Mouse (Mus musculus): ENCODE data around the gene Timeless. TPM values are rescaled to one million over a fixed set of nuclear protein-coding genes. Genes with fewer than 3 reads are reported as not detected.
"Not testable (repeated sequence)": the region's sequence is repeated elsewhere in the genome, so short reads cannot be mapped to it uniquely, and the experiment has no call there.

Timeless gene
- polyA plus RNA-seq, 1 experiment = 6.7 TPM

DNA sequence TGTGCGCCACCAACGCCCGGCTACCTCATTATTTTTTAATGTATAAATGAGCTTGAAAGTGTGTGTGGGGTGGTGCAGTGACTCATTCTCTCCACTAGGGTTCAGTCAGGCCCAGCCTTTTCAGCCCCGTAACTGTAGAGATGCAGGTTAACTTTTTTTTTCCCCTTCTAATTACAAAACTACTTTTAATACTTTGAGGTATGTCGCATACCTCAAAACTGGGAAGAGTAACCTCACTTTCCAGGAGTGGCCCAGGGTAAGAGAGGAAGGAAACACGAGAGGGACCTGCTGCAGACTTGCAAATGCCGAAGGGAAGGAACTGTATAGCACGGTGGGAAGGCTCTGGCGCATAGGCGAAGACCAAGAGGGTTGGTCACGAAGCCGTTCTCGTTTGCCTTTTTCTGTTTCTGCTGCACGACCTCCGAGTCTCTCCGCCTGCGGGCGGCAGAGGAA, 19.0 kb upstream of the Timeless start:
- no peak for DNase-seq (ENCODE audit: low spot score)

DNA sequence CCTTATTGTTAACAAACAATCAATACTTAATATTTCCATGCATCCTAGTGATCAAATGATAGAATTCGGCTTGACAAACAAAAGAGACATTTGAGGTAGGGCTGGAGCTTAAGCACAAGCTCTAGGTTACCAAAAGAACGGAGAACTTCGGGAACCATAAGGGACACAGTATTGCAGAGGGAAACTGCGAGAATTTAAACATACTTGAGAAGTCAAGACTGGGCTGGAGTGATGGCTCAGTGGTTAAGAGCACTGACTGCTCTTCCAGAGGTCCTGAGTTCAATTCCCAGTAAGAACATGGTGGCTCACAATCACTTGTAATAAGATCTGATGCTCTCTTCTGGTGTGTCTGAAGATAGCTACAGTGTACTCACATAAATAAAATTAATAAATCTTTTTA, 17.8 kb upstream of the Timeless start:
- not testable (repeated sequence) for DNase-seq (ENCODE audit: low spot score)

DNA sequence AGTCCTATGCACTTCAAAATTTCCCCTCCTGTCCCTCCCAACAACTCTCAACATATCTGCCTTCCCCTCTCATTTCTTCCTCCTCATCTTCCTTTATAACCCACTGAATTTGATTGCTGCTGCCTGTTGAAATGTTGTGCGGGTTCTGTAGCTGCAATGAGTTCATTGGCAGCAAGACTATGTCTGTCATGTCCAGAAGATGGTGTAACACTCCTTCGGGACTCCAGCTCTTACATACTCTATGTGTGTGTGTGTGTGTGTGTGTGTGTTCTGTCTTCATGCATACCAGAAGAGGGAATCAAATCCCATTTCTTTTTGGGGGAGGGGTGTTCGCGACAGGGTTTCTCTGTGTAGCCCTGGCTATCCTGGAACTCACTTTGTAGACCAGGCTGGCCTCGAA, 16.9 kb upstream of the Timeless start:
- no peak for DNase-seq (ENCODE audit: low spot score)

DNA sequence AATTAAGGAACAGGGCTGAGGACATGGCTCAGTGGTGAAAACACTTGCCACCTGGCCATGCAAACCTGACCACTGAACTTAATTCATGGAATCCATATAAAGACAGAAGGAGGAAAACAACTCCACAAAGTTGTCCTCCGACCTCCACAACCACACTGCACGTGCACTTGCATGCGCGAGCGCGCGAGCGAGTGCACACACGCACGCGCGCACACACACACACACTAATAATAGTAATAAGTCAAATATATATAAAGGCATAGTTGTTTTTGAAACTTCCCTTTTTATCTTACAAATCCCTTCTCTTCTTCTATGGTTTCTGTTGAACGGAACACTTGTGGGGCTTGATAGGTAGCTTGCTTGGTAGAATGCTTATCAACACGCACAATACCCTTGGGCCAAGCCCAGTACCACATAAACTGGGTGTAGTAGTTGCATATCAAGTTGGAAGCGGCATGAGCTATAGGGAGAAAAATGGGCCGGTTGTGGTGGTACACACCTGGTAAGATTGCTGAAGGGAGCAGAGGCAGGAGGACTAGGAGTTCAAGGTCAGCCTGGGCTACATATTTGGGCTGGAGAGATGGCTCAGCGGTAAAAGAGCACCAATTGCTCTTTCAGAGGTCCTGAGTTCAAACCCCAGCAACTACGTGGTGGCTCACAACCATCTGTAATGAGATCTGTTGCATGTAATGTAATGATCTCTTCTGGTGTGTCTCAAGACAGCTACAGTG, 13.3 kb upstream of the Timeless start:
- no peak for DNase-seq (ENCODE audit: low spot score)

DNA sequence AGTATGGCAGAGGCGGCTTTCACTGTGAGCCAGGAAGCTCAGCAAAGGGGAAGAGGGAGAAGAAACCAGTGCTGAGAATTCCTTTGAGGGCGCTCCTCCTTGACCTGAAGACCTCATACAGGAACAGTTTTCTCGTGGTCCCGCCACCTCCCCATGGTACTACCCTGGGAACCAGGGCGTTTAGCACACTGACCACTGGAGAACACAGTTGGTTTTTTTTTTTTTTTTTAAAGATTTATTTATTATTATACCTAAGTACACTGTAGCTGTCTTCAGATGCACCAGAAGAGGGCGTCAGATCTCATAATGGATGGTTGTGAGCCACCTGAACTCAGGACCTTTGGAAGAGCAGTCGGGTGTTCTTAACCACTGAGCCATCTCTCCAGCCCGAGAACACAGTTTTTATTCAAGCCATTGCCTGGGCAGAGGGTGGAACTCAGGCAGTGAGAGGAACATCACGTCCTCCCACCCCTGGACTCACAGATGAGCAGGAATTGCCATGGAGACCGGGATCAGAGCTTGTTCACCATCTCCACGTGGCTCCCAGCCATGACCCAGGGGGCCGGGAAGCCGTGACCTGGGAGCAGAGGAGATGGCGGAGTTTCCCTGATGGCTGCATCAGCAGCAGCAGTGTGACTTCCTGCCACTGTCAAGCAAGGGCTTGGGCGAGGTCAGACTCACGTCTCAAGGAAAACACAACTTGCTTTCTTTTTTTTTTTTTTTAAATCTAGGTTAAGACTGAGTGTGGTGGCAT, 10.2 kb upstream of the Timeless start:
- no peak for DNase-seq (ENCODE audit: low spot score)

DNA sequence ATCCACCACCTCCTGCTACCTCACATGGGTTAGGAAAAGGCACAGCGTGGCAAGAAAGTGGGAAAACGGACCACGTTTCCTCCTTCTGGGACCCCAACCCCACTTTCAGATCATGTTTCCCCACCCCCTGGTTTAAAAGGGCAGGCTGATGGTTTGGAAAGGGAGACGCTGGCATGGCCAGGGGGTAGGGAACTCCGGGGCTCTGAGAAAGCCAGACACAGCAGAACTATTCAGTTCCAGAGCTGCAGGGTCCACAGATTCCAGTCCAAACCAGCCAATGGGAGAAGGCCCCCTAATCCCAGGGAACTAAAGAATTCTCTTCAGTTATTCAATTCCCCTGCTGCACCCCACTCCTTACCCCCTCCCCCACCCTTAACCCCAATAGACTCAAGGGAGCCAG, 6.8 kb upstream of the Timeless start:
- no peak for DNase-seq (ENCODE audit: low spot score)

DNA sequence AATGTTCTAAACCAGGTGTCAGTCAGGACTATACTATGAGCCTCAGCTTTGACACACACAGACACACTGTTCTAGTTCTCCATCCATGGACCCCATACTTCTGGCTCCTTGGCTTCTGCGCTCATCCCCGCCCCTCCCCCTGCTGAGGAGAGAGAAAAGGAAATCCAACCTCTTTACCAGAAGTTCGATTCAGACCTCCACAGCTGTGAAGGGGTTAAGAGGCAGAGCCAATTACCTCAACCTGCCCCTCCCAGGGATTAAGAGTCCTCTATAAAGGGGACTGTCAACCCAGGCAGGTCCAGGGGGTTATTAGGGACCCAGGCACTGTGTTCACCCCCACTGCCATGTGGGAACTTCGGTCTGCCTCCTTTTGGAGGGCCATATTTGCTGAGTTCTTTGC, 6.3 kb upstream of the Timeless start, which contains the start of gene Mip:
Gene Mip, plus strand, starts transcription at position 301 of the 400 bp plus-strand sequence.
- DNase-seq (ENCODE audit: low spot score) = no peak

DNA sequence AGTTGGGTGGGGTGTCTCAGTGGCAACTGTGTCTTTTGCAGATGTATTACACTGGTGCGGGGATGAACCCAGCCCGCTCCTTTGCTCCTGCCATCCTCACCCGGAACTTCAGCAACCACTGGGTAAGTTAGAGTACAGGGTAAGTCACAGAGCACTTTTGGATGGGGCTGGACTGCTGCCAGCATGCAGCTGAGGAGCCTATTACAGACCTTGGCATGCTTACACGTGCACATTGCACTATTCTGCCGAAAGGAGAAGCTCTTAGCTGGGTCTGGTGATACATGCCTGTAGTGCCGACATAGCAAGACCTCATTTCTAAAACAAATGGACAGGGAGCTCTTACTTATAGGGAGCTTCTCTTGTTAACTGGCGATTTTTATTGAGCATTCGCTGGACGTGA, 4.3 kb upstream of the Timeless start:
- no peak for DNase-seq (ENCODE audit: low spot score)

DNA sequence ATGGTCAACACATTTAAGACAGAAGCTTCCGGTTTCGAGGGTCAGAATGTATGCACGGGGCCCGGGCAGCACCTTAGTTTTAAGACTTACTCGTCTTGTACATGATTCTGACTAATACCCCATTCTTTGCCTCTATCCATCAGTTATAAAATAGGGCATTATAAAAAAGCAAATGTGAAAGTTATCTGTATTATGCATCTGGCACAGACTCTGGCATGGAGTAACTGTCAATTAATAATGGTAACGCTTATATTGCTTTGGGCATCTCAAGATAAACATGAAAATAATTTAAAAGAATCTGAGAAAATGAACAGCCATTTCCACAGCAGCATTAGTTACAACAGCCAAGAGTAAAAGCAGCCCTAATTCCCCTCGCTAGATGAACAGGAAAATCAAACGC, 3.9 kb upstream of the Timeless start:
- DNase-seq (ENCODE audit: low spot score) = no peak

DNA sequence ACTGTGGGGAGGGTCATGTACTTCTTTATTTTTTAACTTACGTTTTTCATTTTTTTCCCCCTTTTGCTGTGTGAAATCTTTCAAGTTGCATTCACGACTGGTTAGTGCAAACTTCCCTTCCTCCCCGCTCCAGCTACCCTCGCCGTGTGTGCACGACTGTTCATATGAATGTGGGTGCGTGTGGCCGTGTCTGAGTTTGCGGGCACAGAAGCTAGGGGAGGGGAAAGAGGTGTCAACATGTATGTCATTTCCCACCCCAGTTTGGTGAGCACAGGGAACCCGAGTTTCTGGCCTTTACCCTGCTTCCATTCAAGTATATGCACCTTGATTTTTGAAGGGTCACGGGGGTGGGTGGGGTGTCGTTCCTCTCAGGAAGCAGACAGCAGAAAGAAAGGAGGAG, 1.3 kb upstream of the Timeless start:
- no peak for DNase-seq (ENCODE audit: low spot score)

DNA sequence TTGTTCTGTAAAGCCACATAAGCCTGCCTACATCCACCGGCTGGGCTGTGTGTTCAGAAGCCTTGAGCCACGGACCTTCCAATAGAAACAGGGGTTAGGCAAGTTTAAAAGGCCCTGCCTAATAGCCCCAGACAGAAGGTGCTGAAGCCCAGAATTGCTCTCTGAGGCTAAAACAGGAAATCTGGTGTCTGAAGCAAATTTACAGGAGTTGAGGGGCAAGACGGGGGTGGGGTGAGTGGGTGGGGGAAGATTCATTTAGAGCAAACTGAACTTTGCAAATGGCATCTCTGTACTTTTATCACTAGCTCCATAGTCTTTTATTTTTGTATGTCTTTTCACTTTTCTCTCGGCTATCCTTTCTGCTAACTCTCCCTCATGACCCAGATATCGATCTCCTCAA, 719 bp upstream of the Timeless start:
- no peak for DNase-seq (ENCODE audit: low spot score)

DNA sequence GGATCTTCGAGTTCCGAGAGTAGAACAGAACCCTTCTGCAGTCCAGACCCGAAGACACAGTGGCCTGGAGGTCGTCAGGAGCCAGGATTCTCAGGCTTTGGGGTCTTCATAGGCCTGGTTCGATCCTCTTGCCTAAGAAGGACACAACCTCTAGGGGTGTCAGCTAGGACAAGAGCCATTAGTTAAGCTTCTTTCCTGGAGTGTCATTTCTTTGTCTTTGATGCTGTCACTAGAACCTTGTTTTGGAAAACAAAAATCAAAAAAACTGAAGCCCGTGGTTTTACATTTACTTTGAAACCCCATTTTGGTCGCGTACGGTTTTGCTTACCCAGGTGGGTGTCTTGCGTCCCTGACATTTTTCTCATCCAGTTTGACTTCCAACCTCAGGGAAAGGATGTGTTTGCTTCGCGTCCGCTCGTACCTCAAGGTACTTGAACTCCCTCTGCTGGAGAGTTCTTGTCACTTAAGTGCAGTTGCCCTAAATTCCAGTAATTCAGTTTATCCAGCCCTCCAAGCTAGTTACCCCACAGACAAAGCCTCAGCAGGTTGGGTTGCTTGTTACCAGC, 638 bp downstream of the Timeless start:
- DNase-seq (ENCODE audit: low spot score) = no peak

DNA sequence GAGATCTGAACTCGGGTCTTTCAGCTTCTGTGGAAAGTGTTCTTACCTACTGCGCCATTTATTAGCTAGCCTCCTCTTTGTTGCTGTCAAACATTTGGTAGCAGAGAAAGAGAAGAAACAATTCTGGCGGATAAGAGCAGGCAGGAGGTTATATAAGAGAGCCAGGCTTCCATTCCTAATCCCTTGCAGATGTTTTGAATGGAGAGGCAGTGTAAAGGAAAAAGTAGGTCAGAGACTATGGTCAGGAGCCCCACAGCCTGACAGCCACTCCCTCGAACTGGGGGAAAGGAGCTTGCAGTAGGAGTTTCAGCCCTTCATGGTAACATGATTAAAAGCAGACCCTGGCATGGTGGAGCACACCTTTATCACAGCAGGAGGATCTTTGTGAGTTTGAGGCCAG, 4.5 kb downstream of the Timeless start:
- no peak for DNase-seq (ENCODE audit: low spot score)

DNA sequence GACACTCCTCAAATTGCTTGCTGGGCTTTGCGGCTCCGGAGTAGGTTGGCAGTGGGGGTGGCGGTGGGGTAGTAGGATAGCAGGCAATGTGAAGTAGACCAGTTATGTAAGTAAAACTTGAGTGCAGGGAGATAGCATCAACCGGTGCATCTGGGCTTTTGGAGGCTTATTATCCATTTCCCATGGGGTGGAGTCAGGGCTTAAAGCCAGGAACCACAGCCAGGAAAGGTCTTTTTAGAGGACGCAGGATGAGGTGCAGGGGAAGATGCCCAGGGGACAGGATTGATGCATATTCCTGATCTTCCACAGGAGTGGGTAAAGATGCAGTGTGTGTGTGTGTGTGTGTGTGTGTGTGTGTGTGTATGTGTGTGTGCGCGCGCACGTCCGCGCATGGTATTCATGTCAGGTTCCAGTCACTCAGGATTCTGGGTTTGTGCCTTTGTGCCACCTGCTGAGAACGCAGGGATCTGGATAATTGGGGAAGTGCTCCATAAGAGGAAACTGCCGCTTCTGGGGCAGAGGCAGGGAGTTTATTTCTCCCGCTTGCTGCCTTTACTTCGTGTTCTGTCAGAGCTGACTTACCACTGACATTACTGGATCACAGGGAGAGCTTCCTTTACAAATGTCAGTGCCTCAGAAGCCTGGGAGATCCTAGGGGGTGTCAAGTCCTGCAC, 6.1 kb downstream of the Timeless start:
- no peak for DNase-seq (ENCODE audit: low spot score)

DNA sequence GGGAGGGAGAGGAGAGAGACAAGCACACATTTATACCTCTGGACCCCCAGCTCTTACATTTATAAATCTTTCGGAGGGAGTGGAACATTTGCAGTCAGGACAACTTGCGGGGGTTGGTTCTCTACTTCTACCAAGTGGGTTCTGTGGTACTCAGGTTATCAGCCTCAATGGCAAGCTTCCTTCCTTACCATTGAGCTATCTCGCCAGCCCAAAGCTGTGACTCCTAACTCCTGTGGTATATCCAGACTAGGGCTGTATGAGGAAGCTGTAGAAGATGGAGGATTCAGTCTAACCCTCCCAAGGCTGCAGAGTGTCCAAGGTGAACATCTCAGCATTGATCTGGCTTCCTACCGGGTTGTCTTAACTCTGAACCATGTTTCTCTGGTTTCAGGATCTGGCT, 7.3 kb downstream of the Timeless start:
- DNase-seq (ENCODE audit: low spot score) = no peak

DNA sequence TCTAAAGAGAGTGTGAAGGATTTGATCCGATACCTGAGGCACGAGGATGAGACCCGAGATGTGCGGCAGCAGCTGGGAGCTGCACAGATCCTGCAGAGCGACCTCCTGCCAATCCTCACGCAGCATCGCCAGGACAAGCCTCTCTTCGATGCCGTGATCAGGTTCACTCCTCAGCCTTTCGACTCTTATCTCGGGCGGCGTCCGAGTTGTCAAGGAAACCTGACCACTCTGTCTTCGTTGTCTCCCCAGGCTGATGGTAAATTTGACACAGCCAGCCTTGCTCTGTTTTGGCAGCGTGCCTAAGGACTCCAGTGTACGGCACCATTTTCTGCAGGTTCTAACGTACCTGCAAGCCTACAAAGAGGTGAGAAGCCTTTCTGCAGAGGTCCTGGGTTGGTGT, 8.3 kb downstream of the Timeless start:
- DNase-seq (ENCODE audit: low spot score) = no peak

DNA sequence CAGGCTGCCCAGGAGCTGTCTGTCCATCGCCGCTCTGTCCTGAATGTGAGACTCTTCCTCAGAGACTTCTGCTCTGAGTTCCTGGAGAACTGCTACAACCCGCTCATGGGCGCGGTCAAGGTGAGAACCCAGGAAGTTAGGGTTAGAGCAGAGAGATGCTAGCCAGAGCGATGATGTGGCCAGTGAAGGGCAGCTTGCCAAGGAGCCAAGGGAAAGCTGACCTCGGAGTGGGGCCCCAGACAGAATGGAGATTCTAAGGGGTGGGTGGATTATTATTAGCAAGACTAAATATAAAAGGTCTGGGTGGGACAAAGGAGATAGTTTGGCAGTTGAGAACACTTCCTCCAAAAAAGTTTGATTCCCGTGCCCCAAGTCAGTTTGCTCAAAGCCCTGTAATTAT, 11.4 kb downstream of the Timeless start:
- DNase-seq (ENCODE audit: low spot score) = no peak

DNA sequence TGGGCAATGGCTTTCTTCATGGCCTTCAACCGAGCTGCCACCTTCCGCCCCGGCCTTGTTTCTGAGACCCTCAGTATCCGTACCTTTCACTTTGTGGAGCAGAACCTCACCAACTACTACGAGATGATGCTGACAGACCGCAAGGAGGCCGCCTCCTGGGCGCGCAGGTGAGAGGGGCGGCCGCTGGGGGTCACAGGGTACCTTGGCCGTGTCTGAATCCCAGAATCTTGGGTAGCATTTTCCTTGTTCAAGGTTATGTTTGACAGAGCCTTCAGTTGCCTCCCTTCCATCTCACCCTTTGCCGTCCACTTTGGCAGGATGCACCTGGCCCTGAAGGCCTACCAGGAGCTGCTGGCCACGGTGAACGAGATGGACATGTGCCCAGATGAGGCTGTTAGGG, 12.3 kb downstream of the Timeless start:
- no peak for DNase-seq (ENCODE audit: low spot score)

DNA sequence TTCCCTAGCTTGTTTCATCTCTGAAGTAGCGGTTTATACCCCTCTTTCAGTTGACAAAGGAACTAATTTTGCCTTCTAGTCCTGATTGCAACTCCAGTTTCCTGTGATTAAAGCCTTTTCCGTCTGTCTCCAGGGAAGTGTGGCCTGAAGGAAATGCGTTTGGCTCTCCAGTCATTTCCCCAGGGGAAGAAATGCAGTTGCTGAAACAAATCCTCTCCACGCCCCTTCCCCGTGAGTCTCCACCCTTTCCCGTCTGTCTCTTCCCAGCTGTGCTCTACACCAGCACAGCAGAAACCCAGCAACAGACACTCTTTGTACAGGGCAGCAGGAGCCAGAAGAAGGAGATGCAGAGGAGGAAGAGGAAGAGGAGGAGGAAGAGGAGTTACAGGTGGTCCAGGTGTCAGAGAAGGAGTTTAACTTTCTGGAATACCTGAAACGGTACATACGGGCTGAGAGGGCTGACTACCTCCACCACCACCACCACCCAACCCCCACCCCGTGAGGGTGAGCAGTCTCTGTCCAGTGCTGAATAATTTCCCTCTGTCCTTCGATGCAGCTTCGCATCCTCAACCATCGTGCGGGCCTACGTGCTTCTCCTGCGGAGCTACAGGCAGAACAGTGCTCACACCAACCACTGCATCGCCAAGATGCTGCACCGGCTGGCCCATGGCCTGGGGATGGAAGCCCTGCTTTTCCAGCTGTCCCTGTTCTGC, 15.3 kb downstream of the Timeless start:
- no peak for DNase-seq (ENCODE audit: low spot score)

DNA sequence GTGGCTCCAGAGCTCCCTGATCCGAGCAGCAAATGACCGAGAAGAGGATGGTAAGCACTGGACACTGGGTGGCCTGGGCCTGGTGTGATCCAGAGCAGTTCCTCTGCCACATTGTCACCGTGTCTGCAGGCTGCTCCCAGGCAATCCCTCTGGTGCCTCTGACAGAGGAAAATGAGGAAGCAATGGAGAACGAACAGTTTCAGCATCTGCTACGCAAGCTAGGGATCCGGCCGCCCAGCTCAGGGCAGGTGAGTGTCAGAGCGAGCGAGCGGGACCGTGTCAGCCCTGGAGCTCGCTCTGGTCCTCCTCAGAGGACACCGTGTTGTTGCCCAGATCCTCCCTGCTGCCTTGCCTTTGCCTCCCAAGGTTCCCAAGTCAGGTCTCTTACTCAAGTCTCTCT, 18.7 kb downstream of the Timeless start:
- no peak for DNase-seq (ENCODE audit: low spot score)

DNA sequence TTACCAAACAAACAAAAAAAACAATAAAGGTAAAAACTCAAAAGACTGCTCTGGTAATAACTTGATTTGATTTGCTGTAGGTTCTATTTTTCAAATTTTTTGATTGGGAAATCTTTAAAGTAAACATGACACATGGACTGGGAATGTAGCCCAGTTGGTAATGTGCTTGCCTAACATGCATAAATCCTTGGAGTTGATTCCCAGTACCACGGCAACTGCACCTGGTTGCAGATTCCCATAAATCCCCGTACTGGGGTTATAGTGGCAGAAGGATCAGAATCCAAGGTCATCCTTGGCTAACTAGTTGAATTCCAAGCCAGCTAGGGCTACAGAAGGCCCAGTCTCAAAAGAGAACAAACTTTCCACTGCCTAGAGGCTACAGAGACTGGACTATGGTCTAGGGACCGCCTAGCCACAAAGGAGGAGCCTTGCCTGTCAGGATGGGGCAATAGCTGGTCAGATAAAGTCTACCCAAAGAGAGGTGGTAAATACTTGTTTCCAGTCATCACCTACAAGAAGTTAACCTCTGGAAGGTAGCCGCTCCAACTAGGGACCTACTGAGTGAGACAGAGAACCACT, 21.9 kb downstream of the Timeless start, which contains the start of gene Apon:
Gene Apon, plus strand, starts transcription at position 420 of the 579 bp plus-strand sequence.
- no peak for DNase-seq (ENCODE audit: low spot score)
